Mouse (Mus musculus) neural tube, embryonic 11.5 days (tissue): ENCODE measurements around the gene Rbm4b. TPM values are rescaled to one million over a fixed set of nuclear protein-coding genes. Genes with fewer than 3 reads are reported as not detected.
A peak's percentile ranks its signal among the peaks of the same experiment; 100 is the strongest.

Source experiments
- ATAC-seq: fragments of 200-750 bp; cut with Nextera tagmentation; 2 replicates; pipeline ENCODE4 v1.8.0; 2017; ENCODE audit warnings: moderate number of reproducible peaks, mild to moderate bottlenecking, moderate TSS enrichment, moderate library complexity; ENCODE audit not compliant: insufficient read depth, low FRiP score, low TSS enrichment
- DNase-seq: peaks from one replicate; pipeline ENCODE4 v3.0.0-alpha.2; 2015; ENCODE audit warnings: low spot score
- H3K27ac ChIP-seq: fragments of 300-500 bp; sonication (generic); 2 replicates; pipeline ENCODE4 v1.5.1; 2014; ENCODE audit warnings: low read depth, mild to moderate bottlenecking, low read length
- H3K27me3 ChIP-seq: fragments of 300-500 bp; sonication (generic); 2 replicates; pipeline ENCODE4 v1.6.1; 2014; ENCODE audit warnings: mild to moderate bottlenecking, low read length, mixed read lengths; ENCODE audit not compliant: control insufficient read depth, insufficient read depth
- H3K36me3 ChIP-seq: fragments of 300-500 bp; sonication (generic); 2 replicates; pipeline ENCODE4 v1.6.1; 2014; ENCODE audit warnings: mild to moderate bottlenecking, low read length, moderate library complexity, mixed read lengths; ENCODE audit not compliant: control insufficient read depth, insufficient read depth
- H3K4me1 ChIP-seq: fragments of 300-500 bp; sonication (generic); 2 replicates; pipeline ENCODE4 v1.6.1; 2014; ENCODE audit warnings: low read length, mixed read lengths; ENCODE audit not compliant: control insufficient read depth, insufficient read depth
- H3K4me2 ChIP-seq: fragments of 300-500 bp; sonication (generic); 2 replicates; pipeline ENCODE4 v1.6.1; 2014; ENCODE audit warnings: low read depth, mild to moderate bottlenecking, moderate library complexity
- H3K4me3 ChIP-seq: fragments of 300-500 bp; sonication (generic); 2 replicates; pipeline ENCODE4 v1.5.1; 2014; ENCODE audit warnings: low read depth, low read length
- H3K9ac ChIP-seq: fragments of 300-500 bp; sonication (generic); 2 replicates; pipeline ENCODE4 v1.6.1; 2014; ENCODE audit warnings: mild to moderate bottlenecking, low read length
- H3K9me3 ChIP-seq: fragments of 300-500 bp; sonication (generic); 2 replicates; pipeline ENCODE4 v1.6.1; 2016; ENCODE audit warnings: low read length; ENCODE audit not compliant: control insufficient read depth
- WGBS: fragments of 180-500 bp; shearing (Covaris S2); extraction: QIAGEN DNeasy Blood & Tissue Kit; methylation state at CpG from one replicate; pipeline ENCODE4 v1.1.7; 2014; 5-methylcytosine and 5-hydroxymethylcytosine counted together
- polyA plus RNA-seq: library from polyadenylated mRNA; unstranded; fragments of >200 nt; fragmentation: Nextera tagmentation; extraction: Ambion mirVana; gene quantifications from 2 replicates; pipeline ENCODE4 v1.2.1, GENCODE M21; 2014

Gene Rbm4b
- polyA plus RNA-seq, 1 experiment from 2014 or later = 136 TPM

DNA sequence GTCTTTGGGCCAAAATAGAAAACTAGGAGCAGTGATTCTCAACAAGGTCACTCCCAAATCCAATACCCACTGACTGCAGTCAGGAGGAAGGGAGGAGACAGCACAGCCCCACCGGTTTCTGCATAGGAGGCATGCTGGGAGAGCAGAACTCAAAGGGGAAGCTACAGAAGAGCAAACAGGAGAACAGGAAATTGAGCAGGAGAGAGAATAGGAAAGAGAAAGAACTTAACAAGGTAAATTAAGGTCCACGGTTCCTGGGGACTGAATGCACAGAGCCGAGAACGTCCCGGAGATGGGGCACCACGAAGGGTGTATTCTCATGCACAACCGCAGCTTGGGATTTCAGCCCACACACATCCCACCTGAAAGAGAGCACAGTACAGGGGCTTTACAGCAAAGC is 28.9 kb downstream of the Rbm4b start:
- no peak overlapping the region for H3K4me2 ChIP-seq
- H3K4me3 ChIP-seq = no peak overlapping the region
- DNase-seq = no peak
- no peak overlapping the region for H3K9ac ChIP-seq
- no peaks in the 10 kb centered on the region for H3K9me3 ChIP-seq
- 88% methylated on average over 7 of the region's 7 CpGs for WGBS
- no peak overlapping the region for H3K27ac ChIP-seq
- peaks cover 12% of the 10 kb centered on the region for H3K36me3 ChIP-seq
- H3K4me1 ChIP-seq = peaks cover 3% of the 10 kb centered on the region; the same call in 1 of the 2 replicates
- no peak for ATAC-seq
- no peaks in the 10 kb centered on the region for H3K27me3 ChIP-seq

GRCm38 (mm10) chr19:4786313-4786712 is 30.0 kb downstream of the Rbm4b start:
- Histone ChIP-seq H3K27me3 (no peaks in the 10 kb centered on the region), H3K4me2 (no peak overlapping the region), H3K27ac (no peak overlapping the region), H3K4me3 (no peak overlapping the region), H3K36me3 (peaks cover 14% of the 10 kb centered on the region), H3K4me1 (peaks cover 12% of the 10 kb centered on the region), H3K9ac (no peak overlapping the region), H3K9me3 (no peaks in the 10 kb centered on the region)
- DNase-seq = no peak
- no peak for ATAC-seq
- WGBS = 93% methylated on average over 2 of the region's 2 CpGs

- Histone ChIP-seq H3K4me3 (peak overlapping the region; percentile 67), H3K27ac (no peak overlapping the region), H3K9ac (peak overlapping the region; percentile 62), H3K27me3 (no peaks in the 10 kb centered on the region), H3K4me2 (peak overlapping the region; percentile 50), H3K4me1 (peaks cover 19% of the 10 kb centered on the region), H3K9me3 (no peaks in the 10 kb centered on the region), H3K36me3 (peaks cover 6% of the 10 kb centered on the region)
- DNase-seq (no peak), ATAC-seq (0 out of 2 replicates have a peak, but pooled peaks have one; percentile 36)
- WGBS = 2% methylated on average over 16 of the region's 16 CpGs
These were observed 37.1 kb downstream of the Rbm4b start for GRCm38 (mm10) chr19:4793281-4793830.

DNA sequence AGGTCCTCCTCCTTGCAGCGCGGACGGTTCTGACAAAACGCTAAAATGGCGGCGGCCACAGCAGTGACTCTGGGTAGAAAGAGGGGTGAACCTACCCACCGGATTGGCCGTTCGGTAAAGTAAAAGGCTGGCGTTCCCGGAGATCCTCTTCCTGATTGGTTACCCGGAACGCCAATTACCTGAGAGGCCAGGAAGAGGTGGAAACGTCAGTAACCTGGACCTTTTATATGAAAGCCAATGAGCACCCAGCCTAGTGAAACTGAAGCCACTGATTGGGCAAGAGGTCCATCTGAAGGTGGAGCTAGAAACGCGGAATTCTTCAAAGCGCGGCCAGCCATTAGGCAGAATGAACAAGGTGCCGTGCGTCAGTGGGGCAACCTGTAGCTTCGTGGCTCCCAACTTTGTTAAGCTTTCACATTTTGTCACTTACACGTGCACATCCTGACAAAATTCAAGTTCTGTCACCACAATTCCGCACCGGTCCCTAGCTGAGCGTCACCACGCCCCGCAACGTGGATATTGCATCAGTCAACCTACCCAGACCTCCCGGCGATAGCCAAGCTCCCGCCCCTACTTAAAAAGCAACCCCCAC is 37.6 kb downstream of the Rbm4b start, which contains the start of gene Rbm4:
TSS of gene Rbm4 (minus strand) at position 71 of the 592 bp plus-strand sequence.
- Histone ChIP-seq H3K4me1 (peaks cover 19% of the 10 kb centered on the region), H3K27me3 (no peaks in the 10 kb centered on the region), H3K9me3 (no peaks in the 10 kb centered on the region), H3K4me3 (peak within 1 kb of the TSS; percentile 67), H3K36me3 (peaks cover 6% of the 10 kb centered on the region), H3K4me2 (peak within 1 kb of the TSS; percentile 69), H3K9ac (peak within 1 kb of the TSS; percentile 62), H3K27ac (no peak within 1 kb of the TSS)
- peak; percentile 95 for DNase-seq
- peak; percentile 99 for ATAC-seq
- under 1% methylated on average over 31 of the region's 31 CpGs for WGBS

DNA sequence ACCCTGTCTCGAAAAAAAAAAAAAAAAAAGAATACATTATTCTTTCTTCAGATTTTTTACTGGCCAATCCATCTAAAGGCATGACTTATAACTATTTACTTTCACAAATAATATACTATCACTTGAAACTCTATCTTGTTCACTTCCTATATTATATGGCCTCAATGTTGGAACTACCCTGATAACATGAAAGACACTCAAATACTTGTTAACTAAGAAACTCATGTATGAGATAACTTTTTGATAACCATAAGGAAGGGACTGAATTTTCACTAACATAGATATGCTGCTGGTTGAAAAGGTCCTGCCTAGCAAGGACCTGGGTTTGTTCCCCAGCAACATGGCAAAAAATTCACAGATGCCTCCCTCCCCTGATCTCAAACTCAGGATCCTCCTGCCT is 39.6 kb downstream of the Rbm4b start:
- H3K4me3 ChIP-seq = no peak overlapping the region
- peaks cover 10% of the 10 kb centered on the region; the same call in 1 of the 2 replicates for H3K36me3 ChIP-seq
- H3K27ac ChIP-seq = no peak overlapping the region
- no peak overlapping the region for H3K4me2 ChIP-seq
- H3K9ac ChIP-seq = no peak overlapping the region
- H3K9me3 ChIP-seq = no peaks in the 10 kb centered on the region
- no peak for ATAC-seq
- no peak for DNase-seq
- H3K27me3 ChIP-seq = no peaks in the 10 kb centered on the region
- WGBS = 89% methylated on average over 1 of the region's 1 CpGs
- H3K4me1 ChIP-seq = peaks cover 9% of the 10 kb centered on the region

DNA sequence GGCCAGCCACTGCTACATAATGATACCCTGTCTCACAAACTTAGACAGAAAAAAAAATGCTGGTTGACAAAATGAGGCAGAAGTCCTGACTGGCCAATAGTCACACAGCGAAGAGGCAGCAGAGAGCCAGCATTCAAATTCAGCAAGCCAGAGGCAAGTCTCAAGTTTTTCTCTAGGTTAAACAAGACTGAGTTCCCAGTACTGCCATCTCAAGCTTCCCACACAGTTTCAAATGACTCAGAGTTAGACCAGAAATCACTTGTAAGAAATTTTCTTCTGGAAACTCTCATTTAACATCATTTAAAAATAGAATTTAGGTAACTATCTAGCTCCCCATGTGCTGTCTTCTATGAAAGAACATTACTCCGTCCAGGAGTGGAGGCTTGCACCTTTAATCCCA is 41.5 kb downstream of the Rbm4b start:
- DNase-seq (no peak), ATAC-seq (no peak)
- 96% methylated on average over 2 of the region's 2 CpGs for WGBS

DNA sequence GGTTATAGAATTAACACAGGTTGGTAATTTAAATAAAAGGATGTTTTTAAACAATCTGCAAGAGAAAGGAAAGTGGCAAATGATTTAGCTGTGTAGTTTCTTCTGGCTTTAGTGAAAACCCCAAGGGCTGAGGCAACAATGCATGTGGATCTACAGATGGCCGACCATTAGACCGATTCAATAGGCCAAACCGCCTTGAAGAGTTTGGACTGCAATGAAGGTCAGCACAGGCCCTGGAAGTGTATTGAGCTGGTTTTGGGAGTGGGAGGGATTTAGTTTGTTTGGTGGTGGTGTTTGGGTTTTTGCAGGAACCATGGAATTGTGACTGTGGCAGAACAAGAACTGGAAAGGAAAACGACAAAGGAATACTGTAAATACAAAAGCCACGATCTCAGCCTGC is 42.8 kb downstream of the Rbm4b start:
- Histone ChIP-seq H3K4me3 (no peak overlapping the region), H3K27ac (no peak overlapping the region), H3K4me1 (no peaks in the 10 kb centered on the region), H3K9me3 (no peaks in the 10 kb centered on the region), H3K9ac (no peak overlapping the region), H3K27me3 (no peaks in the 10 kb centered on the region), H3K4me2 (no peak overlapping the region), H3K36me3 (peaks cover 24% of the 10 kb centered on the region)
- DNase-seq (no peak), ATAC-seq (no peak)
- WGBS = 96% methylated on average over 5 of the region's 5 CpGs

More for the DNA sequence above, 41.5 kb downstream of the Rbm4b start:
- no peaks in the 10 kb centered on the region for H3K9me3 ChIP-seq
- H3K27ac ChIP-seq = no peak overlapping the region
- H3K9ac ChIP-seq = no peak overlapping the region
- no peak overlapping the region for H3K4me3 ChIP-seq
- H3K36me3 ChIP-seq = peaks cover 18% of the 10 kb centered on the region
- no peaks in the 10 kb centered on the region for H3K27me3 ChIP-seq
- H3K4me2 ChIP-seq = no peak overlapping the region
- H3K4me1 ChIP-seq = no peaks in the 10 kb centered on the region

DNA sequence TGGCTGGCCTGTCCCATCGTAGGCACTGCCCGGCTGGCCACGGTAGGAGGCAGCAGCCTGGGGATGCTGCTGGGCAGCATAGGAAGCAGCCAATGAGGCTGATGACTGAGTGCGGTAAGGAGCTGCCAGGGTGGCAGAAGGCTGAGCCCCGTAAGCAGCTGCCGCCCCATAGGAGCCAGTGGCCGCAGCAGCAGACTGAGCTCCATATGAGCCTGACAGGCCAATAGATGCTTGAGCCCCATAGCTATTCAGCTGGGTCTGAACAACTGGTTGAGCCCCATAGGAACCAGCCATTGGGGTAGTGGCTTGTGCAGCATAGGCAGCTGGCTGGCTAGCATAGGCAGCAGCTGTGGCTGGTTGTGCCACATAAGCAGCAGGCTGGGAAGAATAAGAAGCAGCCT is 46.4 kb downstream of the Rbm4b start:
- Histone ChIP-seq H3K9ac (no peak overlapping the region), H3K4me2 (no peak overlapping the region), H3K27me3 (no peaks in the 10 kb centered on the region), H3K4me3 (no peak overlapping the region), H3K4me1 (no peaks in the 10 kb centered on the region), H3K9me3 (no peaks in the 10 kb centered on the region), H3K36me3 (peaks cover 24% of the 10 kb centered on the region), H3K27ac (no peak overlapping the region)
- DNase-seq (no peak), ATAC-seq (no peak)
- 93% methylated on average over 7 of the region's 7 CpGs for WGBS

DNA sequence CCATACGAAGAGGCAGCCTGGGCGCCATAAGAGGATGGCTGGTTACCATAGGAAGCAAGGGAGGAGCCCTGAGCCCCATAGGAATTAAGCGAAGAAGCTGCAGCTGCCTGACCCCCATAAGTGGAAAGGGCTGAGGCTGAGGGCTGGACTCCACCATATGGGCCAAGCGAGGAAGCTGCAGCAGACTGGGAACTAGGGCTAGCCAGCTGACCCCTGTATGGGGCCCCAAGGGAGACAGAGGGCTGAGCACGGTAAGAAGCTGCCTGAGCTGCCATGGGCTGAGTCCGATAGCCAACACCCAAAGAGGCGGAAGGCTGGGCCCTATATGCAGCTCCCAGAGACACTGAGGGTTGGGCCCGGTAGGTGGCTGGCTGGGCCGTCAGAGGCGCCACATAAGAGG is 47.0 kb downstream of the Rbm4b start:
- WGBS = 86% methylated on average over 10 of the region's 10 CpGs
- DNase-seq (no peak), ATAC-seq (no peak)
- Histone ChIP-seq H3K9me3 (no peaks in the 10 kb centered on the region), H3K4me2 (no peak overlapping the region), H3K4me3 (no peak overlapping the region), H3K36me3 (peaks cover 24% of the 10 kb centered on the region), H3K27ac (no peak overlapping the region), H3K4me1 (peaks cover 3% of the 10 kb centered on the region; the same call in 1 of the 2 replicates), H3K27me3 (no peaks in the 10 kb centered on the region), H3K9ac (no peak overlapping the region)
